Mouse (Mus musculus): ENCODE measurements around the gene Myo18b. TPM values are rescaled to one million over a fixed set of nuclear protein-coding genes. Genes with fewer than 3 reads are reported as not detected.

Myo18b gene
- polyA plus RNA-seq, 1 experiment from 2014 or later, result 0.14 TPM

DNA sequence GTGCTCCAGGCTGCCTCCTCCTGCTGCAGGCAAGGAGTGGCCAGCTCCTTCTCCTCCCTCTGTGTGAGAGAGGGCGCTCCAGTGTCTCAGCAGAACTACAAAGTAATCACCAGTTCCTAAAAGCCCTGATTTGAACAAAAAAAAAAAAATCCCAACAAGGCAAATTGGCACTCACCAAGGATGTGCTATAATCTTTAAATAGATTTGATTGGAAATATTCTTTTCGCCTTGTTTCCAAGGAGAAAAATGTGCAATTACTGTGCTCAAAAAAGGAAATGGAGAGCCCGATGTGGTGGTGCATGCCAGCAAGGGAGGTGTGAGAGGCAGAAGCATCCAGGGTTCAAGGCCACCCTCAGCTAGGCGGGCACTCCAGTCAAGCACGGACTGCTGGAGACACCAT is 35.7 kb upstream of the Myo18b start:
- ATAC-seq (replicated peaks; ENCODE audit: insufficient number of reproducible peaks, low FRiP score, low TSS enrichment, low read depth) (no peak), DNase-seq (ENCODE audit: low spot score) (no peak)
- Histone ChIP-seq H3K27ac (replicated peaks; ENCODE audit: low read depth, low read length) (no peak overlapping the region), H3K4me2 (ENCODE audit: low read depth, low read length) (no peak overlapping the region), H3K27me3 (ENCODE audit: control insufficient read depth, insufficient read depth, low read length) (no peaks in the 10 kb centered on the region), H3K36me3 (replicated peaks; ENCODE audit: control insufficient read depth, insufficient read depth, low read depth, low read length) (no peaks in the 10 kb centered on the region), H3K4me3 (ENCODE audit: low read depth, low read length) (no peak overlapping the region), H3K4me1 (ENCODE audit: control insufficient read depth, insufficient read depth, low read length) (no peaks in the 10 kb centered on the region; the same call in 1 of the 2 replicates), H3K9me3 (replicated peaks; ENCODE audit: control insufficient read depth, low read length) (no peaks in the 10 kb centered on the region), H3K9ac (replicated peaks; ENCODE audit: low read length) (no peak overlapping the region)
- WGBS, result 78% methylated on average over 5 of the region's 5 CpGs

DNA sequence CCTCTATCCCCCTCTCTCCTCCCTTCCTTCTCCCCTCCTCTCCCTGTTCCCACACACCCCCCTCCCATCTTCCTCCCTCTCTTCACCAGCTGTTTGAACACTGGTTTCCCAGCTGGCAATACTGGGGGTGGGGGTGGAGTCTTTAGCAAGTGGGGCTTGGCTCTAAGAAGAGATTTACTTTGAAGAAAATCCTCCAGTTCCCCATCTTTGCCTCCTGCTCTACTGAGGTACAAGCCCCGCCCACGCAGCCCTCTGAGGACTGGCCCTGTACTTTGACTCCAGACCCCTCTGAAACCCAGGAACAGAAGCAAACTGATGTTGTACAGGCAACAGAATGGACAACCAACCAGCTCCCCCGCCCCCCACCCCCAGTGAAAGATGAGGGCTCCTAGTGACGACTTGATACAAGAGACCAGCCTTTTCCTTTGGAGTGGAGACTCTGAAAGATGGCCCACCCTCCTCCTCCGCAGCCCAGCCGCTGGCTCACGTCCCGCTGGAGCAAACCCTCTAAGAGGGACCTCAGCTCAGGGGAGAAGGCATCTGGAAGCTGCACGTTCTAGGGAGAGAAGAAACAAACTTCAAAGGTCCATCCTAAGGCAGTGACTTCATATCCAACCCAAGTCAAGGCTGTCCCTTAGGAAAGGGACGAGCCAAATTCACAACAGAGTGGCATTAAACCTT is 32.2 kb upstream of the Myo18b start:
- no peak overlapping the region for H3K27ac ChIP-seq (replicated peaks; ENCODE audit: low read depth, low read length)
- WGBS, result 47% methylated on average over 10 of the region's 10 CpGs
- no peaks in the 10 kb centered on the region for H3K36me3 ChIP-seq (replicated peaks; ENCODE audit: control insufficient read depth, insufficient read depth, low read depth, low read length)

DNA sequence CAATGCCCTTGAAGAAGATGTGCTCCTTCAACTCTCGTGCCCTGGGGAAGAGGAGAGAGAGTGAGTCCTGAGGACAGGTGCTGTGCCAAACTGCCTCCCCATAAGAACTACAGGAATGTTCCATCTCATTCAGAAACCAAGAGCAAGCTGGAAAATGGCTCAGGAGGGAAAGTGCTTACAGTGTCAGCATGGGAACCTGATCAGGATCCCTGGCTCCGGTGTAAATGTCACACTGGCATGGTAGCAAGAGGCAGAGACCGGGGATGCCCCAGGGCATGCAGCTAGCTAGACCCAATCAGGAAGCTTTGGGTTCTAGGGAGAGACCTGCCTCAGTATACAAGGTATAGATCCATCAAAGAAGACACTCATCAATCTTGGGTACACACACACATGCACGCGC is 29.3 kb upstream of the Myo18b start:
- no peak overlapping the region for H3K9ac ChIP-seq (replicated peaks; ENCODE audit: low read length)
- no peaks in the 10 kb centered on the region for H3K36me3 ChIP-seq (replicated peaks; ENCODE audit: control insufficient read depth, insufficient read depth, low read depth, low read length)
- no peak overlapping the region for H3K4me2 ChIP-seq (ENCODE audit: low read depth, low read length)
- no peaks in the 10 kb centered on the region for H3K9me3 ChIP-seq (replicated peaks; ENCODE audit: control insufficient read depth, low read length)
- ATAC-seq (replicated peaks; ENCODE audit: insufficient number of reproducible peaks, low FRiP score, low TSS enrichment, low read depth) (no peak), DNase-seq (ENCODE audit: low spot score) (no peak)
- H3K27ac ChIP-seq (replicated peaks; ENCODE audit: low read depth, low read length), result no peak overlapping the region
- WGBS, result 91% methylated on average over 5 of the region's 5 CpGs
- no peaks in the 10 kb centered on the region for H3K27me3 ChIP-seq (ENCODE audit: control insufficient read depth, insufficient read depth, low read length)
- no peaks in the 10 kb centered on the region for H3K4me1 ChIP-seq (ENCODE audit: control insufficient read depth, insufficient read depth, low read length)
- H3K4me3 ChIP-seq (ENCODE audit: low read depth, low read length), result no peak overlapping the region

More for the DNA sequence above, 32.2 kb upstream of the Myo18b start:
- Histone ChIP-seq H3K27me3 (ENCODE audit: control insufficient read depth, insufficient read depth, low read length) (no peaks in the 10 kb centered on the region), H3K9me3 (replicated peaks; ENCODE audit: control insufficient read depth, low read length) (no peaks in the 10 kb centered on the region), H3K4me2 (ENCODE audit: low read depth, low read length) (no peak overlapping the region), H3K4me1 (ENCODE audit: control insufficient read depth, insufficient read depth, low read length) (no peaks in the 10 kb centered on the region; the same call in 1 of the 2 replicates), H3K9ac (replicated peaks; ENCODE audit: low read length) (no peak overlapping the region), H3K4me3 (ENCODE audit: low read depth, low read length) (no peak overlapping the region)
- DNase-seq (ENCODE audit: low spot score), result no peak
- ATAC-seq (replicated peaks; ENCODE audit: insufficient number of reproducible peaks, low FRiP score, low TSS enrichment, low read depth), result no peak

DNA sequence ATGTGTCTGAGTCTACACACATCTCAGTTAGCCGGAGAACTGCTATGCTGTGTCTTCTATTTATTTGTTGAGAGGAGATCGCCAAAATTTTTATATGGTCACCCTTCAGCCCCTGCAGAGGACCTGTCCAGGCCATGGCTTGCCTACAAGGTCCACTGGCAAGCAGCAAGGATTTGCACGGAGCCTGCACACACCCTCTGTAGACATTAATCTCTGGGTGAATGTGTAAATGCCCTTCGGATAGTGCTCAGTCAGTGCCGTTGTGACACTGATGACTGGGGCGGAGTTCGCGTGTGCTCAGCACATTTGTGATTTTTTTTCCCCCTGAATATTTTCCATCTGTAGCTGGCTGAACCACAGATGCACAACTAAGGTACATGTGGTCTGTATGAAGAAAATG is 28.6 kb upstream of the Myo18b start:
- no peak for ATAC-seq (replicated peaks; ENCODE audit: insufficient number of reproducible peaks, low FRiP score, low TSS enrichment, low read depth)
- WGBS, result 92% methylated on average over 8 of the region's 8 CpGs
- no peaks in the 10 kb centered on the region for H3K36me3 ChIP-seq (replicated peaks; ENCODE audit: control insufficient read depth, insufficient read depth, low read depth, low read length)
- H3K4me1 ChIP-seq (ENCODE audit: control insufficient read depth, insufficient read depth, low read length), result no peaks in the 10 kb centered on the region
- H3K4me3 ChIP-seq (ENCODE audit: low read depth, low read length), result no peak overlapping the region
- DNase-seq (ENCODE audit: low spot score), result no peak
- no peak overlapping the region for H3K27ac ChIP-seq (replicated peaks; ENCODE audit: low read depth, low read length)
- H3K9ac ChIP-seq (replicated peaks; ENCODE audit: low read length), result no peak overlapping the region
- no peak overlapping the region for H3K4me2 ChIP-seq (ENCODE audit: low read depth, low read length)
- H3K27me3 ChIP-seq (ENCODE audit: control insufficient read depth, insufficient read depth, low read length), result no peaks in the 10 kb centered on the region
- no peaks in the 10 kb centered on the region for H3K9me3 ChIP-seq (replicated peaks; ENCODE audit: control insufficient read depth, low read length)

DNA sequence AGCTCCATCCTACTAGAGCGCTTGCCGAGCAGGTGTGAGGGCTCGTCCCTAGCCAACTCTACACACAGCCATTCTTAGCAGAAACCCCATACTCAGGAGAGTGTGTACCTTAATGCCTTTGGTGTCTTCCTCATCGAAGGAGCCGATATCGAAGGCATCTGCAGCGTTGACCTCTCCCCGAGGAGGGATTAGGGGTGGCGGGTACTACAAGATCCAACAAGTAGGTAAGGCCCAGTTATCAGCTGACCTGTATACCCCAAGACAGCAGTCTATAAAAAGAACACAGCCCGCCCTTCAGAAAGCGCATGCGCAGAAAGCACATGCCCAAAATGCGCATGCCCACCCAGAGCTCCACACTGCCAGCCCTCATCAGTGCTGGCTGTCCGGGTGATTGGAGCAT is 27.7 kb upstream of the Myo18b start:
- Histone ChIP-seq H3K9me3 (replicated peaks; ENCODE audit: control insufficient read depth, low read length) (no peaks in the 10 kb centered on the region), H3K4me1 (ENCODE audit: control insufficient read depth, insufficient read depth, low read length) (no peaks in the 10 kb centered on the region), H3K36me3 (replicated peaks; ENCODE audit: control insufficient read depth, insufficient read depth, low read depth, low read length) (no peaks in the 10 kb centered on the region), H3K9ac (replicated peaks; ENCODE audit: low read length) (no peak overlapping the region), H3K27me3 (ENCODE audit: control insufficient read depth, insufficient read depth, low read length) (no peaks in the 10 kb centered on the region), H3K4me3 (ENCODE audit: low read depth, low read length) (no peak overlapping the region), H3K4me2 (ENCODE audit: low read depth, low read length) (no peak overlapping the region), H3K27ac (replicated peaks; ENCODE audit: low read depth, low read length) (no peak overlapping the region)
- ATAC-seq (replicated peaks; ENCODE audit: insufficient number of reproducible peaks, low FRiP score, low TSS enrichment, low read depth), result no peak
- DNase-seq (ENCODE audit: low spot score), result no peak
- WGBS, result 94% methylated on average over 14 of the region's 14 CpGs

DNA sequence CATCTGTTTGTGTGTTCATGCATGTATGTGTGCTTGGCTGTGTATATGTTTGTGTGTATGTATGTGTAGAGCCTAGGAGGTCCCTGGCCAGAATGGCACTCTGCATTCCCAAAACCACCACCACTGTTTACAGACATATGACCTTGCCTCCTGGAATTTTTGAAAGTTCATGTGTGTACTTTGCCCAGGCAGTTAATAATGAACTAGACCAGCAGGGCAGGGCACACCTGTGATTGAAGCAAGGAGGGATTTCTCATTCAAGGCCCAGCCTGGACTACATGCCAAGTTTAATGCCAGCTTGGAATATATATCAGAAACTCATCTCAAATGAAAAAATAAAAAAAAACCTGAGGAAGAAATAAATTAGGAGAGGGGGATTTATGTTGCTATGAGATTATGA is 25.8 kb upstream of the Myo18b start:
- H3K27me3 ChIP-seq (ENCODE audit: control insufficient read depth, insufficient read depth, low read length), result no peaks in the 10 kb centered on the region
- no peak overlapping the region for H3K27ac ChIP-seq (replicated peaks; ENCODE audit: low read depth, low read length)
- H3K4me3 ChIP-seq (ENCODE audit: low read depth, low read length), result no peak overlapping the region
- no peak overlapping the region for H3K9ac ChIP-seq (replicated peaks; ENCODE audit: low read length)
- H3K9me3 ChIP-seq (replicated peaks; ENCODE audit: control insufficient read depth, low read length), result no peaks in the 10 kb centered on the region
- H3K4me2 ChIP-seq (ENCODE audit: low read depth, low read length), result no peak overlapping the region
- ATAC-seq (replicated peaks; ENCODE audit: insufficient number of reproducible peaks, low FRiP score, low TSS enrichment, low read depth) (no peak), DNase-seq (ENCODE audit: low spot score) (no peak)
- H3K36me3 ChIP-seq (replicated peaks; ENCODE audit: control insufficient read depth, insufficient read depth, low read depth, low read length), result no peaks in the 10 kb centered on the region
- no peaks in the 10 kb centered on the region for H3K4me1 ChIP-seq (ENCODE audit: control insufficient read depth, insufficient read depth, low read length)

DNA sequence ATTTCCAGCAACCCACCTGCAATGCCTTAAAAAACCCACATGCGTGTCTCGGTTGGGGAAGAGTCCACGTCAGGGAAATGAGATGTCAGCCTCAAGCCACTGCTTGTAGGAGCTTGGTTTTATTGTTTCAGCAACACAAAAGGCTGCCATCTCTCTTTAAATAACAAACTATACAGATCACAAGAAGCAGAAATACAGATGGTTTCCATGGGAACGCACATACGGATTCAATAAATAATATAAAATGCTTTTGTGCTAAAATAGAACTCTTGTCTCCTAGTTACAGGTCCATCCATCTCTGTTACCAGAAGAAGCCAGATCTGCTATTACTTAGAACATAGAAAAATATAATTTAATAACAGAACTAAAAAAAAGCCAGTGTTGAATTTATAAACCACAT is 14.2 kb upstream of the Myo18b start:
- Histone ChIP-seq H3K36me3 (replicated peaks; ENCODE audit: control insufficient read depth, insufficient read depth, low read depth, low read length) (no peaks in the 10 kb centered on the region), H3K9ac (replicated peaks; ENCODE audit: low read length) (no peak overlapping the region), H3K4me2 (ENCODE audit: low read depth, low read length) (no peak overlapping the region), H3K9me3 (replicated peaks; ENCODE audit: control insufficient read depth, low read length) (no peaks in the 10 kb centered on the region), H3K4me3 (ENCODE audit: low read depth, low read length) (no peak overlapping the region), H3K4me1 (ENCODE audit: control insufficient read depth, insufficient read depth, low read length) (no peaks in the 10 kb centered on the region), H3K27me3 (ENCODE audit: control insufficient read depth, insufficient read depth, low read length) (no peaks in the 10 kb centered on the region), H3K27ac (replicated peaks; ENCODE audit: low read depth, low read length) (no peak overlapping the region)
- WGBS, result 89% methylated on average over 5 of the region's 5 CpGs
- DNase-seq (ENCODE audit: low spot score), result no peak
- no peak for ATAC-seq (replicated peaks; ENCODE audit: insufficient number of reproducible peaks, low FRiP score, low TSS enrichment, low read depth)

DNA sequence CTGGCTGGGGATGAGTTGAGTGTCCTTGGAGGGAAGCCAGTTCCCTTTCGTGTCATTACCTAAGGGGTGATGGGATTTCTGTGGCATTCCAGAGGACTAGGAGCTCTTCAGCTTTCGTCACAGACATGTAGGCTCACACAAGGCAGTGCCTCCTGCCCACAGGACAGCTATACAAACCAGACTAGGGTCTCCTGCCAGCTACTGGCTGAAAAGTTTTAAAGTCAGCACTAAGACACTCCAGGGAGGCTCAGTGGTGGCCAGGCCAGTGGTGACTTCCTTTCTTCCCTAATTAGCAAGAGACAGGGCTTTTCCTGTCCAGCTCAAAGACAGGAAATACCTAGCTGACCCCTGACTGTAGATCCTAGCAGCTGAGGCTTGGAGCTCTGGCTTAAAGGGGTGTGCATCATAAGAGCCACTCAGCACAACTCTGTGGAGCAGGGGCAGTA is 12.0 kb upstream of the Myo18b start:
- 28% methylated on average over 2 of the region's 2 CpGs for WGBS
- no peak for DNase-seq (ENCODE audit: low spot score)
- no peak overlapping the region for H3K27ac ChIP-seq (replicated peaks; ENCODE audit: low read depth, low read length)

More for the DNA sequence above, 12.0 kb upstream of the Myo18b start:
- H3K4me2 ChIP-seq (ENCODE audit: low read depth, low read length), result no peak overlapping the region
- no peaks in the 10 kb centered on the region for H3K4me1 ChIP-seq (ENCODE audit: control insufficient read depth, insufficient read depth, low read length)
- ATAC-seq (replicated peaks; ENCODE audit: insufficient number of reproducible peaks, low FRiP score, low TSS enrichment, low read depth), result no peak
- H3K4me3 ChIP-seq (ENCODE audit: low read depth, low read length), result no peak overlapping the region
- H3K27me3 ChIP-seq (ENCODE audit: control insufficient read depth, insufficient read depth, low read length), result no peaks in the 10 kb centered on the region
- H3K36me3 ChIP-seq (replicated peaks; ENCODE audit: control insufficient read depth, insufficient read depth, low read depth, low read length), result no peaks in the 10 kb centered on the region
- no peaks in the 10 kb centered on the region for H3K9me3 ChIP-seq (replicated peaks; ENCODE audit: control insufficient read depth, low read length)
- H3K9ac ChIP-seq (replicated peaks; ENCODE audit: low read length), result no peak overlapping the region

Measured in embryonic facial prominence, embryonic 11.5 days (tissue).